Mouse (Mus musculus): ENCODE data around the gene Eif2a. TPM values are rescaled to one million over a fixed set of nuclear protein-coding genes. Genes with fewer than 3 reads are reported as not detected.

Eif2a gene
- polyA plus RNA-seq (2012; rRNA removed) = 3.8 and 9.9 TPM in 2 replicates

GRCm38 (mm10) chr3:58525652-58526407 lies at the start of gene Eif2a, which contains the start of gene Serp1:
TSS of gene Eif2a (plus strand) at chr3:58525821.
TSS of gene Serp1 (minus strand) at chr3:58525892.
- TF ChIP-seq POLR2A (IDR thresholded peaks at IDR 0.05; ENCODE audit: borderline replicate concordance, extremely low read depth, low read depth, low read length) = peak; percentile 90; the same call in 1 of the 2 replicates
- no peak for TF ChIP-seq CTCF (IDR thresholded peaks at IDR 0.05; ENCODE audit: insufficient read depth, low read length)
- WGBS = under 1% methylated on average over 57 of the region's 57 CpGs
- Histone ChIP-seq H3K4me1 (ENCODE audit: control insufficient read depth, insufficient read depth, low read length) (peaks cover 6% of the 10 kb centered on the region; the same call in 1 of the 2 replicates), H3K4me3 (replicated peaks; ENCODE audit: extremely low read depth, low read depth, low read length) (peak within 1 kb of the TSS; percentile 97)
- peak; percentile 97 for DNase-seq

GRCm38 (mm10) chr3:58478755-58479455 lies 46.7 kb upstream of the Eif2a start:
- no peak for DNase-seq
- WGBS = 85% methylated on average over 2 of the region's 2 CpGs
- TF ChIP-seq POLR2A (IDR thresholded peaks at IDR 0.05; ENCODE audit: borderline replicate concordance, extremely low read depth, low read depth, low read length) = no peak
- no peak for TF ChIP-seq CTCF (IDR thresholded peaks at IDR 0.05; ENCODE audit: insufficient read depth, low read length)
- H3K4me3 ChIP-seq (replicated peaks; ENCODE audit: extremely low read depth, low read depth, low read length) = no peak overlapping the region
- H3K4me1 ChIP-seq (ENCODE audit: control insufficient read depth, insufficient read depth, low read length) = no peaks in the 10 kb centered on the region

DNA sequence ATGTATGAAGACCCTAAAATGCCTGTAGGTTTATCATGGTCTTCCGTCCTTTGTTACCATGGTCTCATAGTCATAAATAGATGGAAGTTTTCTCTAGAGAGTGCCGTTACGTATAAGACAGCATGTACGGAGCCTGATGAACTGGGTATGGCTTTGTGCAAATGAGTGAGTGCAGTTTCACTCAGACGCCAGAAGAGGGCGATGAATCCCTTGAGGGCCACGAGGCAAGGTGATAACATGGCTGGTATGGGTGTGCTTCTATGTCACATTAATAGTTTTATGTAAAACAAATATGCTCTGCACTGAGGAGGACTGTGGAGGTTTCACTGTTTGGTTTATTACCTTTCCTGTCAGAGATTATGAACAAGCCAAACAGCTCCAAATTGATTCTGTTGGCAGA lies 39.7 kb upstream of the Eif2a start:
- WGBS = 69% methylated on average over 7 of the region's 7 CpGs
- no peak for DNase-seq
- H3K4me1 ChIP-seq (ENCODE audit: control insufficient read depth, insufficient read depth, low read length) = no peaks in the 10 kb centered on the region
- H3K4me3 ChIP-seq (replicated peaks; ENCODE audit: extremely low read depth, low read depth, low read length) = no peak overlapping the region
- TF ChIP-seq CTCF (IDR thresholded peaks at IDR 0.05; ENCODE audit: insufficient read depth, low read length) (peak; percentile 49; the same call in 1 of the 2 replicates), POLR2A (IDR thresholded peaks at IDR 0.05; ENCODE audit: borderline replicate concordance, extremely low read depth, low read depth, low read length) (no peak)

GRCm38 (mm10) chr3:58487121-58487520 lies 38.5 kb upstream of the Eif2a start:
- Histone ChIP-seq H3K4me3 (replicated peaks; ENCODE audit: extremely low read depth, low read depth, low read length) (no peak overlapping the region), H3K4me1 (ENCODE audit: control insufficient read depth, insufficient read depth, low read length) (no peaks in the 10 kb centered on the region)
- DNase-seq = no peak
- WGBS = 68% methylated on average over 3 of the region's 3 CpGs
- TF ChIP-seq CTCF (IDR thresholded peaks at IDR 0.05; ENCODE audit: insufficient read depth, low read length) (no peak), POLR2A (IDR thresholded peaks at IDR 0.05; ENCODE audit: borderline replicate concordance, extremely low read depth, low read depth, low read length) (no peak)

- no peak overlapping the region for H3K4me3 ChIP-seq (replicated peaks; ENCODE audit: extremely low read depth, low read depth, low read length)
- H3K4me1 ChIP-seq (ENCODE audit: control insufficient read depth, insufficient read depth, low read length) = no peaks in the 10 kb centered on the region
- TF ChIP-seq POLR2A (IDR thresholded peaks at IDR 0.05; ENCODE audit: borderline replicate concordance, extremely low read depth, low read depth, low read length) (no peak), CTCF (IDR thresholded peaks at IDR 0.05; ENCODE audit: insufficient read depth, low read length) (0 out of 2 replicates have a peak, but pooled peaks have one; percentile 1)
- 57% methylated on average over 7 of the region's 8 CpGs for WGBS
- no peak for DNase-seq
Observed at GRCm38 (mm10) chr3:58487999-58488775, 37.4 kb upstream of the Eif2a start.

- H3K4me1 ChIP-seq (ENCODE audit: control insufficient read depth, insufficient read depth, low read length) = no peaks in the 10 kb centered on the region
- DNase-seq = no peak
- 48% methylated on average over 7 of the region's 7 CpGs for WGBS
- no peak overlapping the region for H3K4me3 ChIP-seq (replicated peaks; ENCODE audit: extremely low read depth, low read depth, low read length)
- TF ChIP-seq POLR2A (IDR thresholded peaks at IDR 0.05; ENCODE audit: borderline replicate concordance, extremely low read depth, low read depth, low read length) (no peak), CTCF (IDR thresholded peaks at IDR 0.05; ENCODE audit: insufficient read depth, low read length) (0 out of 2 replicates have a peak, but pooled peaks have one; percentile 14)
Observed at GRCm38 (mm10) chr3:58490787-58491186, 34.8 kb upstream of the Eif2a start.

GRCm38 (mm10) chr3:58493621-58494020 lies 32.0 kb upstream of the Eif2a start:
- Histone ChIP-seq H3K4me1 (ENCODE audit: control insufficient read depth, insufficient read depth, low read length) (no peaks in the 10 kb centered on the region), H3K4me3 (replicated peaks; ENCODE audit: extremely low read depth, low read depth, low read length) (no peak overlapping the region)
- TF ChIP-seq CTCF (IDR thresholded peaks at IDR 0.05; ENCODE audit: insufficient read depth, low read length) (no peak), POLR2A (IDR thresholded peaks at IDR 0.05; ENCODE audit: borderline replicate concordance, extremely low read depth, low read depth, low read length) (no peak)
- WGBS = 71% methylated on average over 4 of the region's 4 CpGs
- no peak for DNase-seq

DNA sequence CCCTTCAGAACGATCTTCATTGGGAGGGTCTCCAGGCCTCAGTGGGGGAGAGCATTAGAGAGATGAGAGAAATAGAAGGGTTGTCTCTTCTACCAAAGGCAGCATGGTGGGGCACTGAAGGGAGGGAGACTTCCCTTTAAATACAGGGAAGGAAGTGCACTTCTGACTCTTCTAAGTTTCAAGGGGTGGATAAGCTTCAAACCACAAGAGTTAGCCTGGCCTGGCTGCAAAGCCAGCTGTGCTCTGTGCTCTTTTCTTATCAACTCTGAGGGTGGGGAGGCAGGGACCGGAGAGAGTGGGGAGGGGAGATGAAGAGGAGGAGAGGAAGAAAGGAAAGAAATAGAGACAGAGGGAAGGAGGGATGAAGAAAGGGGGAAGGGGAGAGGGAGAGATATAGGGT lies 23.7 kb upstream of the Eif2a start:
- H3K4me3 ChIP-seq (replicated peaks; ENCODE audit: extremely low read depth, low read depth, low read length) = no peak overlapping the region

More for the DNA sequence above, 23.7 kb upstream of the Eif2a start:
- TF ChIP-seq POLR2A (IDR thresholded peaks at IDR 0.05; ENCODE audit: borderline replicate concordance, extremely low read depth, low read depth, low read length) (no peak), CTCF (IDR thresholded peaks at IDR 0.05; ENCODE audit: insufficient read depth, low read length) (no peak)
- H3K4me1 ChIP-seq (ENCODE audit: control insufficient read depth, insufficient read depth, low read length) = no peaks in the 10 kb centered on the region
- DNase-seq = no peak
- 48% methylated on average over 2 of the region's 2 CpGs for WGBS

All from lung, adult 2 months (tissue).